Mouse (Mus musculus): ENCODE data around the gene Dntt.

GRCm38 (mm10) chr19:41053530-41053929 is 24.5 kb downstream of the Dntt start:
- TF ChIP-seq CTCF (IDR thresholded peaks at IDR 0.05; ENCODE audit: low read depth, low read length) (peak; percentile 33; the same call in 1 of the 2 replicates), TAL1 (conservative IDR thresholded peaks at IDR 0.05; ENCODE audit: low read depth, low read length) (no peak), GATA1 (IDR thresholded peaks at IDR 0.05; ENCODE audit: borderline replicate concordance, low read length) (no peak), POLR2AphosphoS5 (IDR thresholded peaks at IDR 0.05; ENCODE audit: insufficient replicate concordance, low read depth, low read length) (no peak)

Measured in G1E (cell line).